Mouse (Mus musculus): ENCODE measurements at regions not wholly inside any gene's neighbourhood (a gene's known extent, or its start where the extent isn't known, plus 50 kb on each side); places are given as distances from the start of the nearest gene placed in this dataset.
"Not testable (repeated sequence)": the region's sequence is repeated elsewhere in the genome, so short reads cannot be mapped to it uniquely, and the experiment has no call there.

DNA sequence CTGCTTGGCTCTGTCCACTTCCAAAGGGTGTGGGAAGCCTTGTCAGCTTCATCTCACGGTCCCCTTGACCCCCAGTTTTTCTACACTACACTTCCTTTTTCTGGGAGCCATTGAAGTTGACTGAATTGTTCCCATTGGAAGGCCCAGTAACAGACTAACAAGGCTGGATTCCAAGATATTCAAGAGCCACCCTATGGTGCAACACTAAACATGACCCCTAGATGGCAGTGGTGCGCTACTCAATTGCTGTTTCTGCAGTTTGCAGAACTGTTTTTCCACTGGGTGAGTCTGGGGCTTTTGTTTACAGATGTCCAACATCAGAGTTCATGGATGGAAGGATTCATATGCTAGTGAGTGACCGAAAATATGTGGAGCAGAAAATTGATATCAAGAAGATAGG, 61.3 kb upstream of the Asap2 start:
- H3K4me3 ChIP-seq; H3K9ac ChIP-seq; H3K4me2 ChIP-seq; H3K36me3 ChIP-seq; H3K27ac ChIP-seq (replicated peaks); ATAC-seq (ENCODE audit: low FRiP score, low read depth); H3K27me3 ChIP-seq; H3K4me1 ChIP-seq (replicated peaks); H3K9me3 ChIP-seq: not testable (repeated sequence)
- WGBS: 28% methylated on average over 3 of the region's 3 CpGs
